Mouse (Mus musculus) megakaryocyte, embryonic 14.5 days (primary cell): ENCODE measurements around the gene Slc46a2.

Experiments used
- FLI1 ChIP-seq: IDR thresholded peaks from 2 replicates; pipeline ENCODE4 v1.6.1; 2012; ENCODE audit warnings: low read length, inconsistent platforms, mixed read lengths
- GATA1 ChIP-seq: IDR thresholded peaks from 3 replicates; pipeline ENCODE4 v1.6.1; 2012; ENCODE audit warnings: mixed read lengths, low read length, inconsistent platforms, borderline replicate concordance

- no peak for TF ChIP-seq FLI1
- no peak for TF ChIP-seq GATA1
These were observed 44.4 kb downstream of the Slc46a2 start for GRCm38 (mm10) chr4:59870433-59870832.
